Mouse (Mus musculus): ENCODE measurements at regions not wholly inside any gene's neighbourhood (a gene's known extent, or its start where the extent isn't known, plus 50 kb on each side); places are given as distances from the start of the nearest gene placed in this dataset.

GRCm38 (mm10) chr9:99800076-99800475 lies 75.9 kb downstream of the Sox14 start:
- no peak for DNase-seq

DNA sequence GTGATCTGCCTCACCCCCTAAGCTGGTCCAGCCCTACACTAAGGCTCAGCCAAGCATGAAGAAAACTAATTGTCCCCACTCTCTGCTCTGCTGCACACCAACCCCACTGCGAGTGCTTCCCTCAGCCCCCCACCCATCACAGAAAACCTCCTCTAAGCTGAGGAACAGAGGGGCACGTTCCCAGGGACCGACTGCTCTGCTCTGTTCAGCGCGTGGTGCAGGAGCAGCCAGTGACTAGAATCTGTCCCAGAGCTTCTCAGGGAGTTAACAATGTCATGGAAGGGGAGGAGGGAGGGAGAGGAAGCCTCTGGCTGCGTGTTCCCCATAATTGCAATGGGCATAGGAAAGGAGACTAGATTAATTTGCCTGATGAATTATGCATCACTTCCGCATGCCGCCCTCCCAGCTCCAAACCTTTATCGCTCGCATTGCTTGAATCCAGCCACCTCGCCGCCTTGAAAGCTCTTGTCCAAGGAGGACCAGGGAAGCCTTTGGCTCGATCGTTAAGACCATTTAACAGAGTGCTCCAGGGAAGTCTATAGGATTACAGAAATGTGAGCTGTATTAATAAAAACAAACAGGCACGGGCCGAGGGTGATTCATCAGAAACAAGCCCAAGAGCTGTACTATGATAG lies 76.5 kb downstream of the Sox14 start:
- peak in 1 of 2 experiments; percentile 4 for DNase-seq

DNA sequence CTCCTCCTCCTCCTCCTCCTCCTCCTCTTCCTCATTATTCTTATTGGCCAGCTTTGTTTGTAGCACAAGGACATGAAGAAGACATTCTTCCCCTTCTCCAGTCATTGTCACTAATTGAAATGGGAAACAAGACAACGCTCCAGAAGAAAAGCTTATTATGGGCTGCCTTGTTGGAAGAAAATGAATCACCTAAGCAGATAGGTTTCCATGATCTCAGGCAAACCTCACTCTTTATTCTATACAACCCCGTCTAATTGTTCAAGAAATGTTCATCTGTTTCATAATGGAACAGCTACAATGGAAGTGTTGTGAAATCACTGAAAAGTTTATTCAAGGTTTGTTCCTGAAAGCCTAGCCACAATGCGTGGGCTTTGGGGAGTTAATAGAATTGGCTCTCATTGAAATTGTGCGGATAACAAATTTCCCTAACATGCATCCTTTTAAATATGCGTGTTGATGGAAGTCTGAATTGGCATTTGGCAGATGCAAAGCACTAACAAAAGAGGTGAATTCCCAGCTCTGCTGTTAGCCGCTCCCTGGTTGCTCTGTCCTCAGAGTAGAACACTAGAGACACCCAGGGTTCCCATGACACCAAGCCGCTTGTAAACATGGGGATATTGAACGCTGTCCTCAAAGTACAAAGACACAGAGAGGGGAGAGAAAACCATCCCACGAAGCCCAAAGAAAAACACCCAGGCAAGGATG lies 78.8 kb downstream of the Sox14 start:
- no peak for DNase-seq

DNA sequence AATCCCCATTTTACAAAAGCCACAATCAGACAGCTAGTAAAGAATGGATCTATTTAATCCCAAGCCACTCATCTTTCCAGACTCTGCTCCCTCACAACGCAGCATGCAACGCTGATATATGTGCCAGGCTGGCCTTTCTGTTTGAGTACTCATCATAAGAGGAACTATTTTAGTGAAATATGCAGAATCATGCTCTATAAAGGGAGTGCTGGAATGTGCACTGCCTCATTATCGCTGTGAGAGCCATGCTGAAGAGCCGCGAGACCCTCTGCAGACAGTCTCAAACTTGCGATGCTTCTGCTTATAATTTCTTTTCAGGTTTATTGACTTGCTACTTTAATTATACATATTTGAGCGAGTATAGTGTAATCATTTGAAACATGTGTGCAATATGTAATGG lies 75.6 kb upstream of the Cldn18 start:
- DNase-seq: no peak

DNA sequence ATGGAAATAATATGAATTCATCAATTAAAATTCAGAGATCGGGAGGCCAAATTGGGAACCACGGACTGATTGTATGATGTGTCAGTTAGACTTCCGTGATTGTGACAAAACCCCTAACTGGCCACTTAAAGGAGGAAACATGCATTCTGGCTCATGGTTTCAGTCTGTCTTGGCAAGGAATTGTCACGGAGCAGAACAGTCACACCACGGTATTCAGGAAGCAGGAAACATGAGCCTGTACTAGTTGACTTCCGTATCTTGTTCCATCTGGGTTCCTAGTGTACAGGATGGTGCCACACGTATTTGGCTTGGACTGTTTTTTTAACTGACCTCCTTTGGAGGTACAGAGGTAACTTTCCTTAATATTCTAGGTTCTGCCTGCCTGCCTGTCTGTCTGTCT lies 69.8 kb upstream of the Cldn18 start:
- no peak for DNase-seq

DNA sequence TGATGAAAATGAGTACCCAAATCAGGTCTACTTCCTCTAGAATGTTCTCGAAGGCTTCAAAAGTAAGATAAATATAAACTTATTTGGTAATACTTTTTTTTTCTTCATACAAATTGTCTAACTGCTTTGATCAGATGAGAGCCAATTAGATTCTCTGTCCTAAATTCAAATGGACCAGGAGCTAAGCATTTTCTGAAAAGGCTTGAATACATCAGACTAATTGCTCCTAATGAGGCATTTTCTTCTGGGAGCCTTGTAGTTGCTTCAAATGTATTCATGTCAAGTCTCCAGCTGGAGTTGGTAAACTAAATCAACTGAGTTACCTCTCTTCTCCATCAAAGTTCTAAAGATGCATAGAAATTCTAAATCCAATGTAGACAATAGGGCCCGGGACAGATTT lies 66.1 kb upstream of the Cldn18 start:
- no peak for DNase-seq

- no peak for DNase-seq
These were observed 65.5 kb upstream of the Cldn18 start for GRCm38 (mm10) chr9:99782364-99783119.

- no peak for DNase-seq
These were observed 61.8 kb upstream of the Cldn18 start for GRCm38 (mm10) chr9:99778871-99779270.

DNA sequence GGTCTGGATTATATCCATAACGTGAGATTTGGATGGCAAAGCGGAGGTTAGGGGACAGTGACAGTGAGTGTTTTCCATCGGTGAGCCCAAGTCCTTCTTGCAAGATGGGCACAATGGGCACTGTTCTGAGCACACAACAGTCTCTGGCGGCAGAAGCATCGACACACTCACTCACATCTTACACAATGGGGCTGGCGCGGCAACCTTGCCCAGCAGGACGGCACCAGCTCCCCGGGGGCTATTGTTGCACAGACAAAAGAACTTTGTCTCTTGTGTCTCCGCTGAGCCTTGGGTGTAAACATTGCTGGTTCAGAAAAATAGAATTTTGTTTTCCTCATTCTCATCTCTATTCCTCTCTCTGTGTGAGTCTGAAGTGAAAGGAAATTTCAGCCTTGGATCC lies 53.6 kb upstream of the Cldn18 start:
- peak; percentile 18 to 32 for DNase-seq
